In genomic region chr17:23549441-23549840, GRCm38 (mm10) we compare ENCODE assay signal across 8 mouse cellular contexts. TPM values are rescaled to one million over a fixed set of nuclear protein-coding genes. Genes with fewer than 3 reads are reported as not detected.
DNase-seq lines count a peak whose midpoint lies in the region; ATAC-seq and TF ChIP-seq lines count a peak whose summit lies in the region.

No protein-coding gene starts in this region.

- 4% methylated on average over 9 of the region's 9 CpGs for WGBS in kidney, postnatal 0 days
- WGBS in embryonic facial prominence, embryonic 12.5 days = 4% methylated on average over 9 of the region's 9 CpGs
- 6% methylated on average over 9 of the region's 9 CpGs for WGBS in intestine, postnatal 0 days
- 4% methylated on average over 9 of the region's 9 CpGs for whole genome bisulfite sequencing in neural tube, embryonic 12.5 days

- no peaks in the 10 kb centered on the region for H3K9me3 ChIP-seq in kidney, postnatal 0 days (replicated peaks; ENCODE audit: low read length)
- H3K9me3 ChIP-seq in embryonic facial prominence, embryonic 12.5 days = no peaks in the 10 kb centered on the region
- H3K9me3 ChIP-seq in intestine, postnatal 0 days (ENCODE audit: control insufficient read depth) = no peaks in the 10 kb centered on the region
- H3K9me3 ChIP-seq in neural tube, embryonic 12.5 days = no peaks in the 10 kb centered on the region

- H3K27me3 ChIP-seq in kidney, postnatal 0 days (ENCODE audit: insufficient read depth, low read length) = no peaks in the 10 kb centered on the region
- no peaks in the 10 kb centered on the region for H3K27me3 ChIP-seq in embryonic facial prominence, embryonic 12.5 days
- H3K27me3 ChIP-seq in intestine, postnatal 0 days (replicated peaks; ENCODE audit: control insufficient read depth, insufficient read depth, low read length) = no peaks in the 10 kb centered on the region
- H3K27me3 ChIP-seq in neural tube, embryonic 12.5 days (replicated peaks) = no peaks in the 10 kb centered on the region

- peaks cover 5% of the 10 kb centered on the region for H3K4me1 ChIP-seq in kidney, postnatal 0 days (replicated peaks; ENCODE audit: insufficient read depth, low read length)
- peaks cover 12% of the 10 kb centered on the region; the same call in 1 of the 2 replicates for H3K4me1 ChIP-seq in embryonic facial prominence, embryonic 12.5 days
- no peaks in the 10 kb centered on the region; the same call in 1 of the 2 replicates for H3K4me1 ChIP-seq in intestine, postnatal 0 days (replicated peaks; ENCODE audit: control insufficient read depth, insufficient read depth, low read length)
- peaks cover 3% of the 10 kb centered on the region for H3K4me1 ChIP-seq in neural tube, embryonic 12.5 days

- no peak overlapping the region for H3K27ac ChIP-seq in kidney, postnatal 0 days
- no peak overlapping the region for H3K27ac ChIP-seq in embryonic facial prominence, embryonic 12.5 days
- no peak overlapping the region for H3K27ac ChIP-seq in intestine, postnatal 0 days (ENCODE audit: low read depth, low read length)
- no peak overlapping the region for H3K27ac ChIP-seq in neural tube, embryonic 12.5 days

- H3K9ac ChIP-seq in kidney, postnatal 0 days (ENCODE audit: low read depth, low read length) = no peak overlapping the region
- 0 out of 2 replicates have a peak overlapping the region, but pooled peaks have one; percentile 24 for H3K9ac ChIP-seq in embryonic facial prominence, embryonic 12.5 days
- H3K9ac ChIP-seq in intestine, postnatal 0 days (ENCODE audit: low read depth, low read length) = no peak overlapping the region
- peak overlapping the region; percentile 22; the same call in 1 of the 2 replicates for H3K9ac ChIP-seq in neural tube, embryonic 12.5 days

- DNase-seq in kidney, postnatal 0 days (ENCODE audit: low spot score) = no peak
- DNase-seq in kidney, adult 8-10 months = no peak
- peak; percentile 80 for DNase-seq in MN1 (ENCODE audit: low spot score)
- DNase-seq in urinary bladder, adult 18-20 months (ENCODE audit: low spot score in 2 of 2) = no peak

- H3K36me3 ChIP-seq in kidney, postnatal 0 days (ENCODE audit: insufficient read depth, low read length) = no peaks in the 10 kb centered on the region
- no peaks in the 10 kb centered on the region for H3K36me3 ChIP-seq in embryonic facial prominence, embryonic 12.5 days
- H3K36me3 ChIP-seq in intestine, postnatal 0 days (ENCODE audit: control insufficient read depth, insufficient read depth) = no peaks in the 10 kb centered on the region
- no peaks in the 10 kb centered on the region for H3K36me3 ChIP-seq in neural tube, embryonic 12.5 days

- H3K4me3 ChIP-seq in kidney, postnatal 0 days (replicated peaks; ENCODE audit: low read depth, low read length) = peak overlapping the region; percentile 60
- peak overlapping the region; percentile 57 for H3K4me3 ChIP-seq in embryonic facial prominence, embryonic 12.5 days
- H3K4me3 ChIP-seq in intestine, postnatal 0 days (ENCODE audit: low read depth, low read length) = peak overlapping the region; percentile 62
- H3K4me3 ChIP-seq in neural tube, embryonic 12.5 days = peak overlapping the region; percentile 36

- peak overlapping the region; percentile 65 for H3K4me2 ChIP-seq in kidney, postnatal 0 days (ENCODE audit: low read length)
- H3K4me2 ChIP-seq in embryonic facial prominence, embryonic 12.5 days (replicated peaks) = peak overlapping the region; percentile 73
- peak overlapping the region; percentile 78 for H3K4me2 ChIP-seq in intestine, postnatal 0 days (replicated peaks; ENCODE audit: low read depth)
- H3K4me2 ChIP-seq in neural tube, embryonic 12.5 days (replicated peaks) = peak overlapping the region; percentile 74

- no peak for TF ChIP-seq CTCF in kidney, postnatal 0 days (IDR thresholded peaks at IDR 0.05; ENCODE audit: low read depth)
- no peak for TF ChIP-seq CTCF in intestine, postnatal 0 days (IDR thresholded peaks at IDR 0.05; ENCODE audit: low read depth)

- ATAC-seq in kidney, postnatal 0 days (replicated peaks; ENCODE audit: low FRiP score, low read depth) = no peak
- no peak for ATAC-seq in embryonic facial prominence, embryonic 12.5 days (ENCODE audit: insufficient number of reproducible peaks, insufficient read depth, low FRiP score, low TSS enrichment)
- ATAC-seq in intestine, postnatal 0 days = no peak
- ATAC-seq in neural tube, embryonic 12.5 days (ENCODE audit: low FRiP score, low read depth) = no peak
- no peak for ATAC-seq in megakaryocyte progenitor cell, adult 5-6 weeks (replicated peaks; ENCODE audit: poor library complexity)

RNA-seq across cellular contexts. Expression of gene Zfp213, which starts 14.6 kb away (rescaled TPM):
- 16.8 and 19.1 TPM in 2 replicates for polyA plus RNA-seq in kidney, postnatal 0 days (2015; fragmentation: Nextera tagmentation; extraction: Ambion mirVana)
- polyA plus RNA-seq in embryonic facial prominence, embryonic 12.5 days (2016; fragmentation: Nextera tagmentation; extraction: Ambion mirVana) = 24.3 and 26.8 TPM in 2 replicates
- polyA plus RNA-seq in intestine, postnatal 0 days (2015; fragmentation: Nextera tagmentation; extraction: Ambion mirVana) = 8.1 and 8.2 TPM in 2 replicates
- 21.3 and 22.6 TPM in 2 replicates for polyA plus RNA-seq in neural tube, embryonic 12.5 days (2016; fragmentation: Nextera tagmentation; extraction: Ambion mirVana)
- total RNA-seq in megakaryocyte progenitor cell, adult 5-6 weeks (2015) = 3.6 and 5.3 TPM in 2 replicates
- 6.5 and 9.2 TPM in 2 replicates for total RNA-seq in megakaryocyte progenitor cell, adult 5-6 weeks (2017)

RNA-seq across cellular contexts. Expression of gene Zfp13, which starts 49.8 kb away (rescaled TPM):
- polyA plus RNA-seq in kidney, postnatal 0 days (2015; fragmentation: Nextera tagmentation; extraction: Ambion mirVana) = 12.6 and 14.3 TPM in 2 replicates
- polyA plus RNA-seq in embryonic facial prominence, embryonic 12.5 days (2016; fragmentation: Nextera tagmentation; extraction: Ambion mirVana) = 23.8 and 24.1 TPM in 2 replicates
- polyA plus RNA-seq in intestine, postnatal 0 days (2015; fragmentation: Nextera tagmentation; extraction: Ambion mirVana) = 3.1 and 3.4 TPM in 2 replicates
- 23.8 and 26.6 TPM in 2 replicates for polyA plus RNA-seq in neural tube, embryonic 12.5 days (2016; fragmentation: Nextera tagmentation; extraction: Ambion mirVana)
- 0.37 TPM in 1 of 2 replicates, not detected in the other for total RNA-seq in megakaryocyte progenitor cell, adult 5-6 weeks (2015)
- total RNA-seq in megakaryocyte progenitor cell, adult 5-6 weeks (2017) = 0.92 and 1.3 TPM in 2 replicates

RNA-seq across cellular contexts. Expression of gene Zscan10, which starts 51.2 kb away (rescaled TPM):
- polyA plus RNA-seq in kidney, postnatal 0 days (2015; fragmentation: Nextera tagmentation; extraction: Ambion mirVana) = not detected in 2 replicates
- polyA plus RNA-seq in embryonic facial prominence, embryonic 12.5 days (2016; fragmentation: Nextera tagmentation; extraction: Ambion mirVana) = 0.20 and 0.67 TPM in 2 replicates
- polyA plus RNA-seq in intestine, postnatal 0 days (2015; fragmentation: Nextera tagmentation; extraction: Ambion mirVana) = not detected in 2 replicates
- polyA plus RNA-seq in neural tube, embryonic 12.5 days (2016; fragmentation: Nextera tagmentation; extraction: Ambion mirVana) = 0.32 TPM in 1 of 2 replicates, not detected in the other
- total RNA-seq in megakaryocyte progenitor cell, adult 5-6 weeks (2015) = not detected in 2 replicates
- total RNA-seq in megakaryocyte progenitor cell, adult 5-6 weeks (2017) = not detected in 2 replicates

Comparison
In these comparisons a context has a peak if more than half of its experiments do, and no peak if none do; other contexts are left out.
1. H3K9ac ChIP-seq: peak in embryonic facial prominence, embryonic 12.5 days (single experiment) and neural tube, embryonic 12.5 days (single experiment); none in kidney, postnatal 0 days (single experiment) and intestine, postnatal 0 days (single experiment).
2. Peak in every context shown above with its lines, with median percentiles within 50 percentile points of each other: H3K4me2 ChIP-seq and H3K4me3 ChIP-seq.